Comparison of ENCODE assay signal across 10 mouse cellular contexts in the genomic region with DNA sequence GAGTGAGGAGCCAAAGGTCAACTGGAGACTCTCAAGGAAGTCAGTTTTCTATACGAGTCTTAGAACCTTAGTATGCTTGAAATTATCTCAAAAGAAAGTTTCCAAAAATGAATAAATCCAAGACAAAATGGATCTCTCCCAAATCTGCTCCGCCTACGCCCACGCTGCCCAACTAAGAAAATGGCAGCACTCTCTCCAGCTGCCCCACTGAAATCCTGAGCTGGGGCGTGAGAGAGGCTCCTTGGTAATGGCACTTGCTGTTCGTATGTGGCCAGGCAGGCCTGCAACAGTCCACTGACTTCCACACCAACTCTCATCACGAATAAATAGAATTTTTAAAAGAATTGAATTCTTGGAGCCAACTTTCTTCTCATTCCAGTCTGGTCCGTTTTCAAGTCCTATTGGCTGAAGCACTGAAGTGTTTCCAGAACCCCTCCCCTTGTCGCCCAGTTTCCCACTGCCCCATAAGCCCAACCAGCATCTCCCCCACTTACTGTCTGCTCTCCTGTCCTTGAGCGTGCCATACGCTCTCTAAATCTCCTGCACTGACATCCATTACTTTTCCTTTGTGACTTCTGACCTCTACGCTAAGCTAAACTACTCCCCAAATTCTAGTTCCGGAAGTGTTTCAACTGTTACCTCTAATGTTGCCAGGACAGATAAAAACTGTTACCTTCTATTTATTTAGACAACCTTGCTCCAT. TPM values are rescaled to one million over a fixed set of nuclear protein-coding genes. Genes with fewer than 3 reads are reported as not detected.
DNase-seq lines count a peak whose midpoint lies in the region; ATAC-seq and TF ChIP-seq lines count a peak whose summit lies in the region.
"Had no signal": no experiment of that assay in that cellular context is flagged by ENCODE, and none has a peak within 500 bp of the region (broad histone marks: within the 10 kb centered on the region; RNA-seq: fewer than 3 reads in every experiment).

No protein-coding gene starts in this region.

- peak overlapping the region; percentile 35; the same call in 1 of the 2 replicates for H3K4me3 ChIP-seq in kidney, postnatal 0 days (replicated peaks; ENCODE audit: low read depth, low read length)
- peak overlapping the region; percentile 55 for H3K4me3 ChIP-seq in forebrain, embryonic 10.5 days
- peak overlapping the region; percentile 42; the same call in 1 of the 2 replicates for H3K4me3 ChIP-seq in intestine, embryonic 14.5 days (ENCODE audit: low read depth, low read length)
- H3K4me3 ChIP-seq in neural tube, embryonic 13.5 days = peak overlapping the region; percentile 35; the same call in 1 of the 2 replicates

- no peaks in the 10 kb centered on the region for H3K27me3 ChIP-seq in kidney, postnatal 0 days (ENCODE audit: insufficient read depth, low read length)
- H3K27me3 ChIP-seq in forebrain, embryonic 10.5 days (ENCODE audit: poor library complexity, severe bottlenecking) = peaks cover 32% of the 10 kb centered on the region
- H3K27me3 ChIP-seq in intestine, embryonic 14.5 days (replicated peaks; ENCODE audit: control insufficient read depth, insufficient read depth, low read length) = no peaks in the 10 kb centered on the region
- peaks cover 12% of the 10 kb centered on the region for H3K27me3 ChIP-seq in neural tube, embryonic 13.5 days
- H3K27me3 ChIP-seq: Patski had no signal

- DNase-seq in kidney, postnatal 0 days (ENCODE audit: low spot score) = peak; percentile 62
- no peak for DNase-seq in kidney, adult 11 months
- DNase-seq in forebrain, embryonic 10.5 days (ENCODE audit: extremely low spot score, low spot score) = no peak
- no peak for DNase-seq in intestine, embryonic 14.5 days (ENCODE audit: low spot score)
- no peak for DNase-seq in right cerebral cortex, adult 2 months (ENCODE audit: low spot score in 2 of 2)
- no peak for DNase-seq in yolk sac, embryonic 10.5 days (ENCODE audit: low spot score)
- DNase-seq: cerebellum, adult 2 months had no signal

- H3K9me3 ChIP-seq in kidney, postnatal 0 days (replicated peaks; ENCODE audit: low read length) = no peaks in the 10 kb centered on the region
- H3K9me3 ChIP-seq in forebrain, embryonic 10.5 days = no peaks in the 10 kb centered on the region
- no peaks in the 10 kb centered on the region for H3K9me3 ChIP-seq in intestine, embryonic 14.5 days (ENCODE audit: control insufficient read depth, low read length)
- H3K9me3 ChIP-seq in neural tube, embryonic 13.5 days = no peaks in the 10 kb centered on the region

- TF ChIP-seq CTCF in kidney, postnatal 0 days (IDR thresholded peaks at IDR 0.05; ENCODE audit: low read depth) = no peak

- peak overlapping the region; percentile 52 for H3K4me2 ChIP-seq in kidney, postnatal 0 days (ENCODE audit: low read length)
- peak overlapping the region; percentile 49 for H3K4me2 ChIP-seq in intestine, embryonic 14.5 days (ENCODE audit: low read length)
- peak overlapping the region; percentile 66 for H3K4me2 ChIP-seq in neural tube, embryonic 13.5 days

- H3K27ac ChIP-seq in kidney, postnatal 0 days = peak overlapping the region; percentile 88
- peak overlapping the region; percentile 87 for H3K27ac ChIP-seq in forebrain, embryonic 10.5 days
- H3K27ac ChIP-seq in intestine, embryonic 14.5 days (ENCODE audit: low read depth) = peak overlapping the region; percentile 94
- H3K27ac ChIP-seq in neural tube, embryonic 13.5 days (replicated peaks) = peak overlapping the region; percentile 74

- H3K36me3 ChIP-seq in kidney, postnatal 0 days (ENCODE audit: insufficient read depth, low read length) = no peaks in the 10 kb centered on the region
- no peaks in the 10 kb centered on the region for H3K36me3 ChIP-seq in forebrain, embryonic 10.5 days (replicated peaks)
- 0 out of 2 replicates have a peak, but pooled peaks cover 8% of the 10 kb centered on the region for H3K36me3 ChIP-seq in intestine, embryonic 14.5 days (ENCODE audit: control insufficient read depth, insufficient read depth, low read length)
- no peaks in the 10 kb centered on the region for H3K36me3 ChIP-seq in neural tube, embryonic 13.5 days

- no peak for ATAC-seq in kidney, postnatal 0 days (replicated peaks; ENCODE audit: low FRiP score, low read depth)
- ATAC-seq in intestine, embryonic 14.5 days (replicated peaks; ENCODE audit: low FRiP score, low TSS enrichment, low read depth) = no peak
- no peak for ATAC-seq in neural tube, embryonic 13.5 days (ENCODE audit: low read depth)
- no peak for ATAC-seq in megakaryocyte-erythroid progenitor cell, adult 5-6 weeks (replicated peaks; ENCODE audit: low FRiP score, low TSS enrichment, poor library complexity, severe bottlenecking)
- ATAC-seq: Patski had no signal

- 55% methylated on average over 13 of the region's 13 CpGs for WGBS in kidney, postnatal 0 days
- WGBS in forebrain, embryonic 10.5 days = 71% methylated on average over 13 of the region's 13 CpGs
- WGBS in intestine, embryonic 14.5 days = 61% methylated on average over 13 of the region's 13 CpGs
- WGBS in neural tube, embryonic 13.5 days = 71% methylated on average over 13 of the region's 13 CpGs

- peaks cover 13% of the 10 kb centered on the region for H3K4me1 ChIP-seq in kidney, postnatal 0 days (replicated peaks; ENCODE audit: insufficient read depth, low read length)
- H3K4me1 ChIP-seq in forebrain, embryonic 10.5 days = peaks cover 38% of the 10 kb centered on the region
- peaks cover 16% of the 10 kb centered on the region for H3K4me1 ChIP-seq in intestine, embryonic 14.5 days (replicated peaks; ENCODE audit: control insufficient read depth, insufficient read depth, low read length)
- peaks cover 37% of the 10 kb centered on the region for H3K4me1 ChIP-seq in neural tube, embryonic 13.5 days (replicated peaks)

- H3K9ac ChIP-seq in kidney, postnatal 0 days (ENCODE audit: low read depth, low read length) = peak overlapping the region; percentile 53
- H3K9ac ChIP-seq in intestine, embryonic 14.5 days (ENCODE audit: low read length) = peak overlapping the region; percentile 47
- H3K9ac ChIP-seq in neural tube, embryonic 13.5 days = peak overlapping the region; percentile 70

RNA-seq across cellular contexts. Expression of gene Myl9, which starts 1.0 kb away (rescaled TPM):
- polyA plus RNA-seq in kidney, postnatal 0 days (2015; fragmentation: Nextera tagmentation; extraction: Ambion mirVana) = 449 and 494 TPM in 2 replicates
- 79.0 and 80.3 TPM in 2 replicates for polyA plus RNA-seq in forebrain, embryonic 10.5 days (2016; fragmentation: Nextera tagmentation; extraction: Ambion mirVana)
- polyA plus RNA-seq in intestine, embryonic 14.5 days (2014; fragmentation: Nextera tagmentation; extraction: Ambion mirVana) = 1,449 and 1,579 TPM in 2 replicates
- polyA plus RNA-seq in neural tube, embryonic 13.5 days (2015; fragmentation: Nextera tagmentation; extraction: Ambion mirVana) = 55.2 and 56.0 TPM in 2 replicates
- not detected in 2 replicates for total RNA-seq in megakaryocyte-erythroid progenitor cell, adult 5-6 weeks (2014; fragmentation: Nextera tagmentation)
- not detected in 2 replicates for total RNA-seq in megakaryocyte-erythroid progenitor cell, adult 5-6 weeks (2017)
